Mouse (Mus musculus) olfactory bulb, adult 2 months (tissue): Measurements from ENCODE around the gene Ubc. TPM values are rescaled to one million over a fixed set of nuclear protein-coding genes. Genes with fewer than 3 reads are reported as not detected.

Experiments
- H3K27ac ChIP-seq: fragments of 200-500 bp; 2 replicates; pipeline ENCODE4 v1.5.1; 2012; ENCODE audit warnings: low read depth, low read length; ENCODE audit not compliant: insufficient read depth
- H3K4me1 ChIP-seq: fragments of 200-500 bp; 2 replicates; pipeline ENCODE4 v1.6.1; 2012; ENCODE audit warnings: low read length; ENCODE audit not compliant: control insufficient read depth, insufficient read depth
- H3K4me3 ChIP-seq: fragments of 200-500 bp; 2 replicates; pipeline ENCODE4 v1.5.1; 2012; ENCODE audit warnings: mild to moderate bottlenecking, low read depth, low read length, moderate library complexity; ENCODE audit not compliant: insufficient read depth
- CTCF ChIP-seq: fragments of 200-500 bp; IDR thresholded peaks from 2 replicates; pipeline ENCODE4 v1.5.1; 2012; ENCODE audit warnings: low read depth, mild to moderate bottlenecking, low read length, moderate library complexity; ENCODE audit not compliant: insufficient read depth
- POLR2A ChIP-seq: fragments of 200-500 bp; IDR thresholded peaks from 2 replicates; pipeline ENCODE4 v1.6.1; 2012; ENCODE audit warnings: mild to moderate bottlenecking, low read depth, low read length, moderate library complexity; ENCODE audit not compliant: insufficient read depth
- WGBS: fragments of 180-500 bp; shearing (Covaris S2); methylation state at CpG from one replicate; pipeline ENCODE4 v1.1.7; 2018; 5-methylcytosine and 5-hydroxymethylcytosine counted together
- polyA plus RNA-seq: library from polyadenylated mRNA; stranded (reverse); fragments of >200 nt; gene quantifications from 2 replicates; pipeline ENCODE4 v1.2.4, GENCODE M21; 2012; ENCODE audit warnings: low replicate concordance; ENCODE audit not compliant: missing spikeins, insufficient read depth, insufficient read length

Gene Ubc
- polyA plus RNA-seq, 1 experiment = 763 TPM

- H3K4me1 ChIP-seq = peaks cover 2% of the 10 kb centered on the region; the same call in 1 of the 2 replicates
- 37% methylated on average over 8 of the region's 8 CpGs for WGBS
- no peak overlapping the region for H3K27ac ChIP-seq
- H3K4me3 ChIP-seq = no peak overlapping the region
- no peak for TF ChIP-seq POLR2A
- no peak for TF ChIP-seq CTCF
Observed at GRCm38 (mm10) chr5:125385215-125385940, 4.6 kb downstream of the Ubc start.

GRCm38 (mm10) chr5:125384512-125385214, 5.3 kb downstream of the Ubc start:
- TF ChIP-seq POLR2A = no peak
- TF ChIP-seq CTCF = no peak
- Histone ChIP-seq H3K4me1 (no peaks in the 10 kb centered on the region), H3K4me3 (no peak overlapping the region), H3K27ac (no peak overlapping the region)
- 51% methylated on average over 2 of the region's 2 CpGs for WGBS

GRCm38 (mm10) chr5:125383637-125384420, 6.2 kb downstream of the Ubc start:
- TF ChIP-seq POLR2A = no peak
- TF ChIP-seq CTCF = no peak
- Histone ChIP-seq H3K27ac (no peak overlapping the region), H3K4me1 (no peaks in the 10 kb centered on the region), H3K4me3 (no peak overlapping the region)
- WGBS = 49% methylated on average over 3 of the region's 3 CpGs

GRCm38 (mm10) chr5:125382673-125383558, 7.1 kb downstream of the Ubc start:
- 20% methylated on average over 6 of the region's 6 CpGs for WGBS
- Histone ChIP-seq H3K4me1 (no peaks in the 10 kb centered on the region), H3K4me3 (no peak overlapping the region), H3K27ac (no peak overlapping the region)
- no peak for TF ChIP-seq POLR2A
- no peak for TF ChIP-seq CTCF

GRCm38 (mm10) chr5:125381954-125382672, 7.9 kb downstream of the Ubc start:
- TF ChIP-seq CTCF (no peak), POLR2A (no peak)
- H3K4me3 ChIP-seq = no peak overlapping the region
- no peak overlapping the region for H3K27ac ChIP-seq
- 65% methylated on average over 5 of the region's 5 CpGs for WGBS
- H3K4me1 ChIP-seq = no peaks in the 10 kb centered on the region

- no peak overlapping the region for H3K27ac ChIP-seq
- 74% methylated on average over 5 of the region's 5 CpGs for WGBS
- no peak overlapping the region for H3K4me3 ChIP-seq
- H3K4me1 ChIP-seq = no peaks in the 10 kb centered on the region
- TF ChIP-seq POLR2A = no peak
- no peak for TF ChIP-seq CTCF
Observed at GRCm38 (mm10) chr5:125378919-125379318, 11.1 kb downstream of the Ubc start.

- H3K27ac ChIP-seq = no peak overlapping the region
- 83% methylated on average over 7 of the region's 7 CpGs for WGBS
Observed at GRCm38 (mm10) chr5:125377214-125377613, 12.8 kb downstream of the Ubc start.

GRCm38 (mm10) chr5:125375871-125376270, 14.1 kb downstream of the Ubc start:
- 77% methylated on average over 2 of the region's 2 CpGs for WGBS
- no peaks in the 10 kb centered on the region for H3K4me1 ChIP-seq
- H3K4me3 ChIP-seq = no peak overlapping the region
- TF ChIP-seq POLR2A = no peak
- TF ChIP-seq CTCF = no peak
- no peak overlapping the region for H3K27ac ChIP-seq

More at GRCm38 (mm10) chr5:125377214-125377613, 12.8 kb downstream of the Ubc start:
- Histone ChIP-seq H3K4me3 (no peak overlapping the region), H3K4me1 (no peaks in the 10 kb centered on the region)
- TF ChIP-seq POLR2A (no peak), CTCF (no peak)
